Mouse (Mus musculus) C2C12 (cell line): ENCODE measurements around the gene Ift122. TPM values are rescaled to one million over a fixed set of nuclear protein-coding genes. Genes with fewer than 3 reads are reported as not detected.

ENCODE experiments used
- H3K27me3 ChIP-seq: one replicate; pipeline ENCODE4 v1.6.1; 2011; ENCODE audit not compliant: control insufficient read depth, insufficient read depth, insufficient read length
- H3K36me3 ChIP-seq: one replicate; pipeline ENCODE4 v1.6.1; 2011; ENCODE audit not compliant: control insufficient read depth, insufficient read depth
- H3K4me3 ChIP-seq: one replicate; pipeline ENCODE4 v1.5.1; 2011; ENCODE audit warnings: mild to moderate bottlenecking, control low read depth; ENCODE audit not compliant: poor library complexity, insufficient read depth, severe bottlenecking
- H3K79me2 ChIP-seq: one replicate; pipeline ENCODE4 v1.6.1; 2011; ENCODE audit not compliant: control insufficient read depth, insufficient read depth
- H3K79me3 ChIP-seq: one replicate; pipeline ENCODE4 v1.6.1; 2011; ENCODE audit warnings: low read depth, control low read depth
- H3ac ChIP-seq: one replicate; pipeline ENCODE3; 2011; ENCODE audit warnings: low read depth; ENCODE audit not compliant: control insufficient read depth, insufficient read length
- CEBPB ChIP-seq: IDR thresholded peaks from one replicate; pipeline ENCODE4 v1.6.1; 2011; ENCODE audit warnings: low read depth, mild to moderate bottlenecking, control low read depth, moderate library complexity
- CTCF ChIP-seq: IDR thresholded peaks from one replicate; pipeline ENCODE4 v1.5.1; 2011; ENCODE audit not compliant: control insufficient read depth, insufficient read depth, insufficient read length
- FOSL1 ChIP-seq: IDR thresholded peaks from one replicate; pipeline ENCODE4 v1.8.0; 2011; ENCODE audit warnings: mild to moderate bottlenecking, low read length; ENCODE audit not compliant: poor library complexity, insufficient read depth, severe bottlenecking
- MAX ChIP-seq: IDR thresholded peaks from one replicate; pipeline ENCODE4 v1.6.1; 2011; ENCODE audit warnings: mild to moderate bottlenecking, control low read depth
- MYOD1 ChIP-seq: IDR thresholded peaks from one replicate; pipeline ENCODE4 v1.6.1; 2011; ENCODE audit warnings: low read depth; ENCODE audit not compliant: control insufficient read depth, insufficient read length
- MYOG ChIP-seq: IDR thresholded peaks from one replicate; pipeline ENCODE4 v1.6.1; 2011; ENCODE audit not compliant: control insufficient read depth, insufficient read length; ENCODE audit errors: extremely low read depth
- USF1 ChIP-seq: IDR thresholded peaks from one replicate; pipeline ENCODE4 v1.6.1; 2011; ENCODE audit warnings: low read depth, mild to moderate bottlenecking, control low read depth, moderate library complexity
- long read RNA-seq, 2 experiments: library from polyadenylated mRNA; unstranded; transcript quantifications; one replicate each; pipeline ENCODE4 v2.0.0; 2019 to 2020
- polyA plus RNA-seq: library from polyadenylated mRNA; unstranded; fragments of >200 nt; fragmentation: generic; extraction: Trizol; gene quantifications from one replicate; pipeline ENCODE4 v1.2.1, GENCODE M21; 2012; ENCODE audit warnings: missing spikeins

Gene Ift122
- 13.4 TPM for polyA plus RNA-seq
- long read RNA-seq, experiment 1, full-length matches to known transcripts: 12 of 19 reads
- long read RNA-seq, experiment 1, partial matches to known transcripts: 4 of 19 reads
- long read RNA-seq, experiment 1, other reads (novel, unspliced or antisense): 3 of 19 reads
- long read RNA-seq, experiment 2, full-length matches to known transcripts: 106 of 152 reads
- long read RNA-seq, experiment 2, partial matches to known transcripts: 5 of 152 reads
- long read RNA-seq, experiment 2, other reads (novel, unspliced or antisense): 41 of 152 reads

- Histone ChIP-seq H3K27me3 (no peaks in the 10 kb centered on the region), H3K4me3 (peak within 1 kb of the TSS; percentile 63), H3K79me3 (no peaks in the 10 kb centered on the region), H3ac (peak within 1 kb of the TSS; percentile 90), H3K79me2 (peaks cover 12% of the 10 kb centered on the region), H3K36me3 (peaks cover 8% of the 10 kb centered on the region)
- TF ChIP-seq CTCF: no peak
These were observed at the start of gene Ift122, which contains the start of gene Mbd4 for GRCm38 (mm10) chr6:115853091-115853813. TSS of gene Ift122 (plus strand) at chr6:115853470. TSS of gene Mbd4 (minus strand) at chr6:115853371.

- H3K36me3 ChIP-seq: peaks cover 62% of the 10 kb centered on the region
These were observed 49.5 kb upstream of the Ift122 start for GRCm38 (mm10) chr6:115803541-115804382.

GRCm38 (mm10) chr6:115804432-115805192 lies 48.7 kb upstream of the Ift122 start:
- H3K27me3 ChIP-seq: no peaks in the 10 kb centered on the region
- TF ChIP-seq USF1: no peak
- TF ChIP-seq CEBPB: no peak
- no peak for TF ChIP-seq MYOG
- no peak for TF ChIP-seq CTCF
- no peak for TF ChIP-seq FOSL1
- no peak for TF ChIP-seq MYOD1
- H3K4me3 ChIP-seq: no peak overlapping the region
- peaks cover 57% of the 10 kb centered on the region for H3K36me3 ChIP-seq
- H3K79me3 ChIP-seq: peaks cover 35% of the 10 kb centered on the region
- peaks cover 43% of the 10 kb centered on the region for H3K79me2 ChIP-seq
- no peak overlapping the region for H3ac ChIP-seq

More at GRCm38 (mm10) chr6:115803541-115804382, 49.5 kb upstream of the Ift122 start:
- H3K4me3 ChIP-seq: no peak overlapping the region
- no peaks in the 10 kb centered on the region for H3K27me3 ChIP-seq
- H3K79me2 ChIP-seq: peaks cover 43% of the 10 kb centered on the region
- TF ChIP-seq FOSL1: no peak
- peak; percentile 15 for TF ChIP-seq CTCF
- TF ChIP-seq USF1: no peak
- H3ac ChIP-seq: no peak overlapping the region
- H3K79me3 ChIP-seq: peaks cover 35% of the 10 kb centered on the region

- H3K79me2 ChIP-seq: peaks cover 43% of the 10 kb centered on the region
- H3K4me3 ChIP-seq: peak overlapping the region; percentile 99
- peak overlapping the region; percentile 99 for H3ac ChIP-seq
- peaks cover 44% of the 10 kb centered on the region for H3K36me3 ChIP-seq
- peaks cover 35% of the 10 kb centered on the region for H3K79me3 ChIP-seq
- H3K27me3 ChIP-seq: no peaks in the 10 kb centered on the region
- no peak for TF ChIP-seq CEBPB
- TF ChIP-seq MYOD1: no peak
- TF ChIP-seq FOSL1: no peak
- TF ChIP-seq MAX: no peak
- TF ChIP-seq MYOG: no peak
- TF ChIP-seq USF1: no peak
- TF ChIP-seq CTCF: no peak
These were observed 45.6 kb upstream of the Ift122 start for GRCm38 (mm10) chr6:115807464-115808195.

GRCm38 (mm10) chr6:115808196-115808487 lies 45.1 kb upstream of the Ift122 start:
- H3K27me3 ChIP-seq: no peaks in the 10 kb centered on the region
- peaks cover 35% of the 10 kb centered on the region for H3K79me3 ChIP-seq
- peaks cover 43% of the 10 kb centered on the region for H3K79me2 ChIP-seq
- H3K36me3 ChIP-seq: peaks cover 38% of the 10 kb centered on the region
- H3K4me3 ChIP-seq: peak overlapping the region; percentile 99
- no peak for TF ChIP-seq USF1
- TF ChIP-seq CEBPB: no peak
- no peak for TF ChIP-seq MYOG
- TF ChIP-seq MAX: no peak
- TF ChIP-seq FOSL1: no peak
- no peak for TF ChIP-seq CTCF
- no peak for TF ChIP-seq MYOD1
- peak overlapping the region; percentile 99 for H3ac ChIP-seq
